Mouse (Mus musculus): ENCODE measurements at regions not wholly inside any gene's neighbourhood (a gene's known extent, or its start where the extent isn't known, plus 50 kb on each side); places are given as distances from the start of the nearest gene placed in this dataset.

DNA sequence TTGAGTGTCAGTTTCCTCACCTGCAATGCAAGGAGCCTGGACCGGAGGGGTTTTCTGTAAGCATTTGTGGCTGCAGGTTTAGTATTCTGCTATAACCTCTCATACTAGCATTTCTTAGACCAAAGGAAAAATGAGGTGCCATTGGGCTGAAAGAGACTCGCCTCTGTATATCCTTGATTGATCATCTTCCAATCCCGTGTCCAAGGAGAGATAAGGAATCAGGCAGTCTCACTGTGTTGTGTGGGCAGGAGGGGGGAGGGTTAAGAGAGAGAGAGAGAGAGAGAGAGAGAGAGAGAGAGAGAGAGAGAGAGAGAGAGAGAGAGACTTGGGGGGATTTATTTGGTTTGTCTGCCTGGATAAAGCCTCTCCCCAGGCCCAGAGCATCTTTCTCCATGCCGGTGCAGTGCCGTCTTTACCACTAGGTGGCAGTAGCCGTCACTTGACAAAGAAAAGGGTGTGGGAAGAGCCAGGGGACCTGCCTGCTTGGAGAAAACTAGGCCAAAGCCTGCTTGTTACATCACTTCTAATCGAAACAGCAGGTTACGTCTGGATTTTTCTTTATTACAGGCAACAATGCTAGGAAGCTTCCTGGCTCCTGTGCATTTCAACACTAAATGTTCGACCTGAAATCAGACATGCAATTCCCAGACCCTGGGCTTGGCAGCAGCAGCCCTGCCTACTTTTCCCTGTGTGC is 56.1 kb upstream of the Ces5a start:
- no peak overlapping the region for H3K4me2 ChIP-seq (replicated peaks; ENCODE audit: low read depth, low read length)
- DNase-seq (ENCODE audit: low spot score) (peak; percentile 94), ATAC-seq (ENCODE audit: low FRiP score) (peak; percentile 85)
- no peaks in the 10 kb centered on the region for H3K27me3 ChIP-seq (ENCODE audit: control insufficient read depth, insufficient read depth, low read length)
- no peaks in the 10 kb centered on the region for H3K9me3 ChIP-seq (ENCODE audit: control insufficient read depth, low read length)
- peak overlapping the region; percentile 19; the same call in 1 of the 2 replicates for H3K9ac ChIP-seq (ENCODE audit: low read depth, low read length)
- H3K4me3 ChIP-seq (ENCODE audit: low read depth, low read length), result no peak overlapping the region
- WGBS, result 34% methylated on average over 9 of the region's 9 CpGs
- H3K27ac ChIP-seq (ENCODE audit: low read depth, low read length), result no peak overlapping the region
- no peaks in the 10 kb centered on the region for H3K4me1 ChIP-seq (replicated peaks; ENCODE audit: control insufficient read depth, insufficient read depth, low read length)
- no peaks in the 10 kb centered on the region for H3K36me3 ChIP-seq (ENCODE audit: control insufficient read depth, insufficient read depth, low read length)

GRCm38 (mm10) chr8:93592302-93592651 is 56.6 kb upstream of the Ces5a start:
- H3K4me3 ChIP-seq (ENCODE audit: low read depth, low read length), result no peak overlapping the region
- no peaks in the 10 kb centered on the region for H3K36me3 ChIP-seq (ENCODE audit: control insufficient read depth, insufficient read depth, low read length)
- H3K4me2 ChIP-seq (replicated peaks; ENCODE audit: low read depth, low read length), result no peak overlapping the region
- WGBS, result 17% methylated on average over 3 of the region's 3 CpGs
- no peak for DNase-seq (ENCODE audit: low spot score)
- no peaks in the 10 kb centered on the region for H3K9me3 ChIP-seq (ENCODE audit: control insufficient read depth, low read length)
- no peaks in the 10 kb centered on the region for H3K4me1 ChIP-seq (replicated peaks; ENCODE audit: control insufficient read depth, insufficient read depth, low read length)
- ATAC-seq (ENCODE audit: low FRiP score), result no peak
- no peak overlapping the region for H3K27ac ChIP-seq (ENCODE audit: low read depth, low read length)
- no peaks in the 10 kb centered on the region for H3K27me3 ChIP-seq (ENCODE audit: control insufficient read depth, insufficient read depth, low read length)
- peak overlapping the region; percentile 19; the same call in 1 of the 2 replicates for H3K9ac ChIP-seq (ENCODE audit: low read depth, low read length)

GRCm38 (mm10) chr8:93598613-93599121 is 63.0 kb upstream of the Ces5a start:
- DNase-seq (ENCODE audit: low spot score), result no peak
- H3K27me3 ChIP-seq (ENCODE audit: control insufficient read depth, insufficient read depth, low read length), result no peaks in the 10 kb centered on the region
- WGBS, result 68% methylated on average over 11 of the region's 11 CpGs
- no peaks in the 10 kb centered on the region for H3K9me3 ChIP-seq (ENCODE audit: control insufficient read depth, low read length)
- no peak overlapping the region for H3K27ac ChIP-seq (ENCODE audit: low read depth, low read length)
- no peak overlapping the region for H3K9ac ChIP-seq (ENCODE audit: low read depth, low read length)
- H3K36me3 ChIP-seq (ENCODE audit: control insufficient read depth, insufficient read depth, low read length), result no peaks in the 10 kb centered on the region
- no peak overlapping the region for H3K4me3 ChIP-seq (ENCODE audit: low read depth, low read length)
- H3K4me2 ChIP-seq (replicated peaks; ENCODE audit: low read depth, low read length), result no peak overlapping the region
- H3K4me1 ChIP-seq (replicated peaks; ENCODE audit: control insufficient read depth, insufficient read depth, low read length), result no peaks in the 10 kb centered on the region
- ATAC-seq (ENCODE audit: low FRiP score), result no peak

GRCm38 (mm10) chr8:93599306-93599705 is 63.7 kb upstream of the Ces5a start:
- H3K9ac ChIP-seq (ENCODE audit: low read depth, low read length), result no peak overlapping the region
- DNase-seq (ENCODE audit: low spot score) (no peak), ATAC-seq (ENCODE audit: low FRiP score) (no peak)
- H3K4me1 ChIP-seq (replicated peaks; ENCODE audit: control insufficient read depth, insufficient read depth, low read length), result no peaks in the 10 kb centered on the region
- 67% methylated on average over 9 of the region's 9 CpGs for WGBS
- no peak overlapping the region for H3K4me3 ChIP-seq (ENCODE audit: low read depth, low read length)
- no peaks in the 10 kb centered on the region for H3K9me3 ChIP-seq (ENCODE audit: control insufficient read depth, low read length)
- H3K36me3 ChIP-seq (ENCODE audit: control insufficient read depth, insufficient read depth, low read length), result no peaks in the 10 kb centered on the region
- H3K27ac ChIP-seq (ENCODE audit: low read depth, low read length), result no peak overlapping the region
- no peaks in the 10 kb centered on the region for H3K27me3 ChIP-seq (ENCODE audit: control insufficient read depth, insufficient read depth, low read length)
- no peak overlapping the region for H3K4me2 ChIP-seq (replicated peaks; ENCODE audit: low read depth, low read length)

DNA sequence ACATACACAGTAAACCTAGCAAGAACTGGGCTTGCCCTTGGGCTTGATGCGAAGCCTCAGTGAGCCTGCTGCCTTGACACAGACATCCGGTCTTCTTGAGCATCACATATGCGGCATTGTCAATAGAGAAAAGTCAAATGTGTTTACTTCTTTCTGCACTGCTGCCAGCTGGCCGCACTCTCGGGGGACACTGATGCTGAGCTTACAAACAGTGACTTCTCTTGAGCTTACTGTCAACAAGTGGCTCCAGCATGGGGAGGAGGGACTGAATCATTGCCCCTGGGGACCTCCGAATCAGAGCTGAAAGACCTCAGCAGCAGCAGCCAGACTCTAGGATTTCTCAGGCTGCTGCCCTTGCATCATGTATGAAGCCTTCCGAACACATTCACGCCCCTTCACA is 64.1 kb upstream of the Ces5a start:
- no peaks in the 10 kb centered on the region for H3K36me3 ChIP-seq (ENCODE audit: control insufficient read depth, insufficient read depth, low read length)
- no peaks in the 10 kb centered on the region for H3K9me3 ChIP-seq (ENCODE audit: control insufficient read depth, low read length)
- no peak overlapping the region for H3K4me3 ChIP-seq (ENCODE audit: low read depth, low read length)
- H3K4me1 ChIP-seq (replicated peaks; ENCODE audit: control insufficient read depth, insufficient read depth, low read length), result no peaks in the 10 kb centered on the region
- DNase-seq (ENCODE audit: low spot score), result peak; percentile 33
- no peak overlapping the region for H3K4me2 ChIP-seq (replicated peaks; ENCODE audit: low read depth, low read length)
- no peaks in the 10 kb centered on the region for H3K27me3 ChIP-seq (ENCODE audit: control insufficient read depth, insufficient read depth, low read length)
- H3K9ac ChIP-seq (ENCODE audit: low read depth, low read length), result no peak overlapping the region
- no peak for ATAC-seq (ENCODE audit: low FRiP score)
- no peak overlapping the region for H3K27ac ChIP-seq (ENCODE audit: low read depth, low read length)
- 59% methylated on average over 8 of the region's 8 CpGs for WGBS

- Histone ChIP-seq H3K4me3 (ENCODE audit: low read depth, low read length) (no peak overlapping the region), H3K4me1 (replicated peaks; ENCODE audit: control insufficient read depth, insufficient read depth, low read length) (0 out of 2 replicates have a peak, but pooled peaks cover 3% of the 10 kb centered on the region), H3K27me3 (ENCODE audit: control insufficient read depth, insufficient read depth, low read length) (no peaks in the 10 kb centered on the region), H3K4me2 (replicated peaks; ENCODE audit: low read depth, low read length) (no peak overlapping the region), H3K36me3 (ENCODE audit: control insufficient read depth, insufficient read depth, low read length) (no peaks in the 10 kb centered on the region), H3K9ac (ENCODE audit: low read depth, low read length) (no peak overlapping the region), H3K9me3 (ENCODE audit: control insufficient read depth, low read length) (no peaks in the 10 kb centered on the region), H3K27ac (ENCODE audit: low read depth, low read length) (peak overlapping the region; percentile 18; the same call in 1 of the 2 replicates)
- DNase-seq (ENCODE audit: low spot score), result peak; percentile 68
- ATAC-seq (ENCODE audit: low FRiP score), result peak; percentile 81
- WGBS, result 17% methylated on average over 18 of the region's 18 CpGs
Measured at GRCm38 (mm10) chr8:93626807-93627526, 91.3 kb upstream of the Ces5a start.

GRCm38 (mm10) chr8:93627626-93628025 is 92.0 kb upstream of the Ces5a start:
- H3K27ac ChIP-seq (ENCODE audit: low read depth, low read length), result no peak overlapping the region

DNA sequence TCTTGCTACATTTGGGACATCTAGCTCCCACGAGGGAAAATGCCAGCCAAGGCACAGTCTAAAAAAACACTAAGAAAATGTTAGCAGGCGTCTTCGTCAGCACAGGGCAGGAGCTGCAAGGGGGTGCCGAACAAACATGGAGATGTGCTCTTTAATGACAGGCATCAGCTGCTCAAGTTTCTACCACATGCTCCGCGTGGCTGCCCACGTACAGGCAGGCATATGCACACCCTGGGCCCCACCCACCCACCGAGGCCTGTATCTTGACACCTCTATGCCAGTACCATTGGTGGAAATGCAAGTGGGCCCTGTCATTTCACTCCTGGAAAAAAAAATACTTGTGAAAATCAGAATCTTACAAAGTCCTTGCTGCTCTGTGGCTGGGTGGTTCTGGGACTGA is 97.3 kb upstream of the Ces5a start:
- ATAC-seq (ENCODE audit: low FRiP score), result no peak
- DNase-seq (ENCODE audit: low spot score), result no peak
- H3K4me3 ChIP-seq (ENCODE audit: low read depth, low read length), result no peak overlapping the region
- no peaks in the 10 kb centered on the region for H3K36me3 ChIP-seq (ENCODE audit: control insufficient read depth, insufficient read depth, low read length)
- no peaks in the 10 kb centered on the region for H3K4me1 ChIP-seq (replicated peaks; ENCODE audit: control insufficient read depth, insufficient read depth, low read length)
- H3K27ac ChIP-seq (ENCODE audit: low read depth, low read length), result no peak overlapping the region
- WGBS, result 84% methylated on average over 8 of the region's 8 CpGs
- no peak overlapping the region for H3K4me2 ChIP-seq (replicated peaks; ENCODE audit: low read depth, low read length)
- H3K9ac ChIP-seq (ENCODE audit: low read depth, low read length), result no peak overlapping the region
- no peaks in the 10 kb centered on the region for H3K27me3 ChIP-seq (ENCODE audit: control insufficient read depth, insufficient read depth, low read length)
- H3K9me3 ChIP-seq (ENCODE audit: control insufficient read depth, low read length), result no peaks in the 10 kb centered on the region

More at GRCm38 (mm10) chr8:93627626-93628025, 92.0 kb upstream of the Ces5a start:
- no peak overlapping the region for H3K4me3 ChIP-seq (ENCODE audit: low read depth, low read length)
- ATAC-seq (ENCODE audit: low FRiP score) (no peak), DNase-seq (ENCODE audit: low spot score) (peak; percentile 1)
- no peaks in the 10 kb centered on the region for H3K36me3 ChIP-seq (ENCODE audit: control insufficient read depth, insufficient read depth, low read length)
- no peak overlapping the region for H3K9ac ChIP-seq (ENCODE audit: low read depth, low read length)
- 0 out of 2 replicates have a peak, but pooled peaks cover 3% of the 10 kb centered on the region for H3K4me1 ChIP-seq (replicated peaks; ENCODE audit: control insufficient read depth, insufficient read depth, low read length)
- no peak overlapping the region for H3K4me2 ChIP-seq (replicated peaks; ENCODE audit: low read depth, low read length)
- H3K9me3 ChIP-seq (ENCODE audit: control insufficient read depth, low read length), result no peaks in the 10 kb centered on the region
- no peaks in the 10 kb centered on the region for H3K27me3 ChIP-seq (ENCODE audit: control insufficient read depth, insufficient read depth, low read length)
- WGBS, result 64% methylated on average over 6 of the region's 6 CpGs

GRCm38 (mm10) chr8:93642770-93643169 is 107.1 kb upstream of the Ces5a start:
- Histone ChIP-seq H3K27ac (ENCODE audit: low read depth, low read length) (no peak overlapping the region), H3K9ac (ENCODE audit: low read depth, low read length) (no peak overlapping the region), H3K36me3 (ENCODE audit: control insufficient read depth, insufficient read depth, low read length) (no peaks in the 10 kb centered on the region), H3K27me3 (ENCODE audit: control insufficient read depth, insufficient read depth, low read length) (no peaks in the 10 kb centered on the region), H3K4me3 (ENCODE audit: low read depth, low read length) (no peak overlapping the region), H3K9me3 (ENCODE audit: control insufficient read depth, low read length) (no peaks in the 10 kb centered on the region), H3K4me2 (replicated peaks; ENCODE audit: low read depth, low read length) (no peak overlapping the region), H3K4me1 (replicated peaks; ENCODE audit: control insufficient read depth, insufficient read depth, low read length) (no peaks in the 10 kb centered on the region)
- no peak for ATAC-seq (ENCODE audit: low FRiP score)
- DNase-seq (ENCODE audit: low spot score), result no peak
- WGBS, result 65% methylated on average over 2 of the region's 2 CpGs

All from hindbrain, embryonic 11.5 days (tissue).